Mouse (Mus musculus) liver, adult 2 months (tissue): Measurements from ENCODE around the gene Zfp952. TPM values are rescaled to one million over a fixed set of nuclear protein-coding genes. Genes with fewer than 3 reads are reported as not detected.

Source experiments
- DNase-seq: peaks from one replicate; pipeline ENCODE4 v3.0.0-alpha.2; 2011; ENCODE audit warnings: low read depth, low spot score; ENCODE audit errors: extremely low read depth
- H3K27ac ChIP-seq: fragments of 200-500 bp; replicated peaks from 2 replicates; pipeline ENCODE4 v1.5.1; 2012; ENCODE audit warnings: low read depth, mild to moderate bottlenecking, control low read depth, inconsistent platforms, low read length; ENCODE audit not compliant: insufficient read depth
- H3K27me3 ChIP-seq: fragments of 200-500 bp; 2 replicates; pipeline ENCODE4 v1.6.1; 2012; ENCODE audit warnings: mild to moderate bottlenecking, moderate library complexity, low read length, inconsistent platforms; ENCODE audit not compliant: control insufficient read depth, insufficient read depth
- H3K36me3 ChIP-seq: fragments of 200-500 bp; 2 replicates; pipeline ENCODE4 v1.6.1; 2012; ENCODE audit warnings: low read length, inconsistent platforms; ENCODE audit not compliant: control insufficient read depth, insufficient read depth
- H3K4me1 ChIP-seq: fragments of 200-500 bp; 2 replicates; pipeline ENCODE4 v1.6.1; 2011; ENCODE audit warnings: low read length; ENCODE audit not compliant: control insufficient read depth, insufficient read depth
- H3K4me3 ChIP-seq: fragments of 200-500 bp; 2 replicates; pipeline ENCODE4 v1.5.1; 2011; ENCODE audit warnings: low read depth, mild to moderate bottlenecking, control low read depth, low read length, moderate library complexity; ENCODE audit not compliant: insufficient read depth
- H3K79me2 ChIP-seq: fragments of 200-500 bp; 2 replicates; pipeline ENCODE4 v1.6.1; 2012; ENCODE audit warnings: inconsistent platforms, mild to moderate bottlenecking, low read length, moderate library complexity; ENCODE audit not compliant: control insufficient read depth, insufficient read depth
- H3K9ac ChIP-seq: fragments of 200-500 bp; 2 replicates; pipeline ENCODE4 v1.6.1; 2012; ENCODE audit warnings: low read depth, mild to moderate bottlenecking, control low read depth, inconsistent platforms, low read length
- POLR2A ChIP-seq: fragments of 200-500 bp; IDR thresholded peaks from 2 replicates; pipeline ENCODE4 v1.6.1; 2011; ENCODE audit warnings: low read length, control low read depth; ENCODE audit not compliant: insufficient read depth; ENCODE audit errors: extremely low read depth
- WGBS: fragments of 180-500 bp; shearing (Covaris S2); methylation state at CpG from one replicate; pipeline ENCODE4 v1.1.7; 2018; 5-methylcytosine and 5-hydroxymethylcytosine counted together
- polyA plus RNA-seq: library from polyadenylated mRNA; depleted of rRNA; stranded (reverse); fragments of >200 nt; gene quantifications from 2 replicates; pipeline ENCODE4 v1.2.3, GENCODE M21; 2012; rRNA removed
- total RNA-seq: library from RNA; depleted of rRNA; stranded (reverse); fragments of >200 nt; gene quantifications from 2 replicates; pipeline ENCODE4 v1.2.3, GENCODE M21; 2014; rRNA removed

The Zfp952 gene
- total and polyA plus RNA-seq, 2 experiments = 1.4 to 4.5 TPM

- peak within 1 kb of the TSS; percentile 1; the same call in 1 of the 2 replicates for H3K27ac ChIP-seq
- H3K27me3 ChIP-seq = no peaks in the 10 kb centered on the region
- peak; percentile 83 for DNase-seq
- H3K9ac ChIP-seq = peak within 1 kb of the TSS; percentile 65
- H3K4me1 ChIP-seq = peaks cover 2% of the 10 kb centered on the region; the same call in 1 of the 2 replicates
- TF ChIP-seq POLR2A = no peak
- peaks cover 5% of the 10 kb centered on the region; the same call in 1 of the 2 replicates for H3K79me2 ChIP-seq
- WGBS = 1% methylated on average over 27 of the region's 27 CpGs
- no peaks in the 10 kb centered on the region for H3K36me3 ChIP-seq
- peak within 1 kb of the TSS; percentile 72 for H3K4me3 ChIP-seq
Measured at GRCm38 (mm10) chr17:33032900-33033891, 40.3 kb downstream of the Zfp952 start, which contains the start of gene Zfp763. TSS of gene Zfp763 (minus strand) at chr17:33033402.

Other genes starting within 250 kb of the Zfp952 start
- gene Zfp871, start 204.8 kb upstream of the Zfp952 start, total RNA-seq = 33.0 and 40.9 TPM in 2 replicates
- gene Zfp871, start 204.8 kb upstream of the Zfp952 start, polyA plus RNA-seq = 6.7 and 8.1 TPM in 2 replicates
- 0.07 and 0.09 TPM in 2 replicates for gene Zfp811, start 183.2 kb upstream of the Zfp952 start, total RNA-seq
- not detected in 2 replicates for gene Zfp811, start 183.2 kb upstream of the Zfp952 start, polyA plus RNA-seq
- 3.8 TPM in 2 replicates for gene Zfp799, start 162.9 kb upstream of the Zfp952 start, total RNA-seq
- 1.2 and 3.2 TPM in 2 replicates for gene Zfp799, start 162.9 kb upstream of the Zfp952 start, polyA plus RNA-seq
- 2.4 and 2.7 TPM in 2 replicates for gene Zfp870, start 101.5 kb upstream of the Zfp952 start, total RNA-seq
- 0.70 and 1.1 TPM in 2 replicates for gene Zfp870, start 101.5 kb upstream of the Zfp952 start, polyA plus RNA-seq
- 332 and 362 TPM in 2 replicates for gene Cyp4f14, start 75.8 kb upstream of the Zfp952 start, total RNA-seq
- 529 and 597 TPM in 2 replicates for gene Cyp4f14, start 75.8 kb upstream of the Zfp952 start, polyA plus RNA-seq
- gene Cyp4f13, start 45.7 kb upstream of the Zfp952 start, total RNA-seq = 62.2 and 69.0 TPM in 2 replicates
- 83.7 and 109 TPM in 2 replicates for gene Cyp4f13, start 45.7 kb upstream of the Zfp952 start, polyA plus RNA-seq
- 2.1 and 3.2 TPM in 2 replicates for gene Zfp472, start 27.3 kb upstream of the Zfp952 start, total RNA-seq
- gene Zfp472, start 27.3 kb upstream of the Zfp952 start, polyA plus RNA-seq = 0.24 and 0.28 TPM in 2 replicates
- gene Zfp763, start 40.3 kb downstream of the Zfp952 start, total RNA-seq = 3.0 and 3.9 TPM in 2 replicates
- 0.21 and 0.23 TPM in 2 replicates for gene Zfp763, start 40.3 kb downstream of the Zfp952 start, polyA plus RNA-seq
- not detected in 2 replicates for gene 4921501E09Rik, start 74.9 kb downstream of the Zfp952 start, total RNA-seq
- gene 4921501E09Rik, start 74.9 kb downstream of the Zfp952 start, polyA plus RNA-seq = not detected in 2 replicates
- 3.9 and 5.1 TPM in 2 replicates for gene Zfp563, start 96.2 kb downstream of the Zfp952 start, total RNA-seq
- 0.65 and 0.91 TPM in 2 replicates for gene Zfp563, start 96.2 kb downstream of the Zfp952 start, polyA plus RNA-seq
- not detected in 2 replicates for gene Morc2b, start 146.6 kb downstream of the Zfp952 start, total RNA-seq
- not detected in 2 replicates for gene Morc2b, start 146.6 kb downstream of the Zfp952 start, polyA plus RNA-seq
- not detected in 2 replicates for gene Olfr55, start 175.3 kb downstream of the Zfp952 start, total RNA-seq
- not detected in 2 replicates for gene Olfr55, start 175.3 kb downstream of the Zfp952 start, polyA plus RNA-seq
- gene Olfr239, start 198.2 kb downstream of the Zfp952 start, total RNA-seq = not detected in 2 replicates
- not detected in 2 replicates for gene Olfr239, start 198.2 kb downstream of the Zfp952 start, polyA plus RNA-seq
- 0.07 TPM in 1 of 2 replicates, not detected in the other for gene Olfr1564, start 228.6 kb downstream of the Zfp952 start, total RNA-seq
- not detected in 2 replicates for gene Olfr1564, start 228.6 kb downstream of the Zfp952 start, polyA plus RNA-seq